Mouse (Mus musculus) heart, embryonic 11.5 days (tissue): ENCODE measurements around the gene Cmtm4. TPM values are rescaled to one million over a fixed set of nuclear protein-coding genes. Genes with fewer than 3 reads are reported as not detected.

Source experiments
- ATAC-seq: fragments of 200-750 bp; cut with Nextera tagmentation; replicated peaks from 2 replicates; pipeline ENCODE4 v1.8.0; 2017; ENCODE audit warnings: moderate library complexity; ENCODE audit not compliant: insufficient number of reproducible peaks, low FRiP score, low TSS enrichment
- H3K27ac ChIP-seq: fragments of 300-500 bp; sonication (generic); 2 replicates; pipeline ENCODE4 v1.5.1; 2014; ENCODE audit warnings: mild to moderate bottlenecking, low read depth, low read length
- H3K27me3 ChIP-seq: fragments of 300-500 bp; sonication (generic); 2 replicates; pipeline ENCODE4 v1.6.1; 2014; ENCODE audit warnings: mild to moderate bottlenecking, low read length, mixed read lengths; ENCODE audit not compliant: control insufficient read depth, insufficient read depth
- H3K36me3 ChIP-seq: fragments of 300-500 bp; sonication (generic); 2 replicates; pipeline ENCODE4 v1.6.1; 2014; ENCODE audit warnings: mild to moderate bottlenecking, low read length, moderate library complexity, mixed read lengths; ENCODE audit not compliant: control insufficient read depth, insufficient read depth
- H3K4me1 ChIP-seq: fragments of 300-500 bp; sonication (generic); 2 replicates; pipeline ENCODE4 v1.6.1; 2014; ENCODE audit warnings: low read length; ENCODE audit not compliant: control insufficient read depth, insufficient read depth
- H3K4me2 ChIP-seq: fragments of 300-500 bp; sonication (generic); 2 replicates; pipeline ENCODE4 v1.6.1; 2014; ENCODE audit warnings: mild to moderate bottlenecking, moderate library complexity
- H3K4me3 ChIP-seq: fragments of 300-500 bp; sonication (generic); 2 replicates; pipeline ENCODE4 v1.5.1; 2014; ENCODE audit warnings: low read depth, low read length
- H3K9ac ChIP-seq: fragments of 300-500 bp; sonication (generic); 2 replicates; pipeline ENCODE4 v1.6.1; 2014; ENCODE audit warnings: mild to moderate bottlenecking, low read depth, low read length, moderate library complexity
- H3K9me3 ChIP-seq: fragments of 300-500 bp; sonication (generic); replicated peaks from 2 replicates; pipeline ENCODE4 v1.6.1; 2016; ENCODE audit warnings: low read length; ENCODE audit not compliant: control insufficient read depth
- WGBS: fragments of 180-500 bp; shearing (Covaris S2); extraction: QIAGEN DNeasy Blood & Tissue Kit; methylation state at CpG from one replicate; pipeline ENCODE4 v1.1.7; 2014; ENCODE audit not compliant: insufficient replicate concordance; 5-methylcytosine and 5-hydroxymethylcytosine counted together
- polyA plus RNA-seq: library from polyadenylated mRNA; unstranded; fragments of >200 nt; fragmentation: Nextera tagmentation; extraction: Ambion mirVana; gene quantifications from 2 replicates; pipeline ENCODE4 v1.2.1, GENCODE M21; 2014

The Cmtm4 gene
- polyA plus RNA-seq, 1 experiment from 2014 or later = 2.2 TPM

- ATAC-seq = no peak
Observed at GRCm38 (mm10) chr8:104343957-104344356, 51.6 kb downstream of the Cmtm4 start.

DNA sequence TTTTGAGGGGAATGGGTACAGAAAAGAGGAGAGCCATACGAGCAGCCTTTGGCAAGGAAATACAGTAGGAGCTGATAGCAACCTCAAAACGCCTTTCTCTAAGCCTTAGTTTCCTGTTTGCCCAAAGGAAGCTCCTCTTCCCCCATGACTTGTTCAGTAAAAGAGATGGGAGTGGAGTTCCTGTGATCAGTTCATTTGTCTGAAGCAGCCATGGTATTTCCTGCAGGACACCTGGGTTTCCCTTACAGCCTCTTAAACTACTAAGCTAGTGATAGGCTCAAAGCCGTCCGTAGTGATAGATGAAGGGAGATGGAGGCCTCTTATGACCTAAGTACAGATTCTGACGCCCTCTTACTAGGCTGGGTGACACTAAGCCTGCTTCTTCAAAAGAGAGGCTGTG is 53.2 kb downstream of the Cmtm4 start:
- Histone ChIP-seq H3K4me1 (peaks cover 10% of the 10 kb centered on the region; the same call in 1 of the 2 replicates), H3K27me3 (no peaks in the 10 kb centered on the region), H3K4me2 (peak overlapping the region; percentile 81; the same call in 1 of the 2 replicates), H3K9me3 (no peaks in the 10 kb centered on the region), H3K9ac (no peak overlapping the region), H3K27ac (no peak overlapping the region), H3K36me3 (peaks cover 4% of the 10 kb centered on the region; the same call in 1 of the 2 replicates), H3K4me3 (no peak overlapping the region)
- no peak for ATAC-seq
- 53% methylated on average over 5 of the region's 5 CpGs for WGBS

More at GRCm38 (mm10) chr8:104343957-104344356, 51.6 kb downstream of the Cmtm4 start:
- Histone ChIP-seq H3K9ac (no peak overlapping the region), H3K4me2 (no peak overlapping the region), H3K4me3 (no peak overlapping the region), H3K9me3 (no peaks in the 10 kb centered on the region), H3K4me1 (peaks cover 14% of the 10 kb centered on the region; the same call in 1 of the 2 replicates), H3K36me3 (peaks cover 4% of the 10 kb centered on the region; the same call in 1 of the 2 replicates), H3K27me3 (no peaks in the 10 kb centered on the region), H3K27ac (no peak overlapping the region)
- WGBS = 13% methylated on average over 7 of the region's 7 CpGs

GRCm38 (mm10) chr8:104341678-104342077 is 53.9 kb downstream of the Cmtm4 start:
- H3K4me3 ChIP-seq = peak overlapping the region; percentile 71
- ATAC-seq = no peak
- peaks cover 10% of the 10 kb centered on the region; the same call in 1 of the 2 replicates for H3K4me1 ChIP-seq
- H3K4me2 ChIP-seq = peak overlapping the region; percentile 81
- H3K36me3 ChIP-seq = peaks cover 4% of the 10 kb centered on the region; the same call in 1 of the 2 replicates
- peak overlapping the region; percentile 31; the same call in 1 of the 2 replicates for H3K9ac ChIP-seq
- WGBS = 42% methylated on average over 6 of the region's 6 CpGs
- no peaks in the 10 kb centered on the region for H3K27me3 ChIP-seq
- H3K27ac ChIP-seq = peak overlapping the region; percentile 29; the same call in 1 of the 2 replicates
- no peaks in the 10 kb centered on the region for H3K9me3 ChIP-seq

- Histone ChIP-seq H3K4me2 (peak overlapping the region; percentile 81), H3K9me3 (no peaks in the 10 kb centered on the region), H3K36me3 (peaks cover under 1% of the 10 kb centered on the region; the same call in 1 of the 2 replicates), H3K4me3 (peak overlapping the region; percentile 71), H3K4me1 (peaks cover 10% of the 10 kb centered on the region; the same call in 1 of the 2 replicates), H3K9ac (peak overlapping the region; percentile 83), H3K27ac (peak overlapping the region; percentile 92), H3K27me3 (no peaks in the 10 kb centered on the region)
- peak; percentile 67 for ATAC-seq
- 1% methylated on average over 24 of the region's 24 CpGs for WGBS
Observed at GRCm38 (mm10) chr8:104341106-104341561, 54.5 kb downstream of the Cmtm4 start.

GRCm38 (mm10) chr8:104340233-104341105 is 55.1 kb downstream of the Cmtm4 start:
- Histone ChIP-seq H3K9ac (peak overlapping the region; percentile 83), H3K27ac (peak overlapping the region; percentile 92), H3K27me3 (no peaks in the 10 kb centered on the region), H3K4me2 (peak overlapping the region; percentile 81), H3K4me3 (peak overlapping the region; percentile 71), H3K9me3 (no peaks in the 10 kb centered on the region), H3K4me1 (peaks cover 10% of the 10 kb centered on the region; the same call in 1 of the 2 replicates), H3K36me3 (no peaks in the 10 kb centered on the region; the same call in 1 of the 2 replicates)
- WGBS = 1% methylated on average over 52 of the region's 54 CpGs
- ATAC-seq = peak; percentile 82

DNA sequence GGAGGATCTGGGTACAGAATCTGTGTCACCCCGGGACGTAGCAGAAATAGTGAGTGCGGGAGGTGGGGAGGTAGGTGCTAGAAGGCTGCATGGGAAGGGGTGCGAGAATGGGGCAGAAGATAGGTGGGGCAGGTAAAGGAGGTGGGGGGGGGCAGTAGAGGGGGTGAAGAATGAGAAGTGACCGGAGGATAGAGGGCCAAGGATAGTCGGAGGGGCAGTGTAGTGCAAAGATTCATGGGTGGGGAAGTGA is 55.7 kb downstream of the Cmtm4 start:
- 0% methylated on average over 6 of the region's 6 CpGs for WGBS
- 0 out of 2 replicates have a peak, but pooled peaks have one; percentile 0 for ATAC-seq
- no peaks in the 10 kb centered on the region; the same call in 1 of the 2 replicates for H3K36me3 ChIP-seq

DNA sequence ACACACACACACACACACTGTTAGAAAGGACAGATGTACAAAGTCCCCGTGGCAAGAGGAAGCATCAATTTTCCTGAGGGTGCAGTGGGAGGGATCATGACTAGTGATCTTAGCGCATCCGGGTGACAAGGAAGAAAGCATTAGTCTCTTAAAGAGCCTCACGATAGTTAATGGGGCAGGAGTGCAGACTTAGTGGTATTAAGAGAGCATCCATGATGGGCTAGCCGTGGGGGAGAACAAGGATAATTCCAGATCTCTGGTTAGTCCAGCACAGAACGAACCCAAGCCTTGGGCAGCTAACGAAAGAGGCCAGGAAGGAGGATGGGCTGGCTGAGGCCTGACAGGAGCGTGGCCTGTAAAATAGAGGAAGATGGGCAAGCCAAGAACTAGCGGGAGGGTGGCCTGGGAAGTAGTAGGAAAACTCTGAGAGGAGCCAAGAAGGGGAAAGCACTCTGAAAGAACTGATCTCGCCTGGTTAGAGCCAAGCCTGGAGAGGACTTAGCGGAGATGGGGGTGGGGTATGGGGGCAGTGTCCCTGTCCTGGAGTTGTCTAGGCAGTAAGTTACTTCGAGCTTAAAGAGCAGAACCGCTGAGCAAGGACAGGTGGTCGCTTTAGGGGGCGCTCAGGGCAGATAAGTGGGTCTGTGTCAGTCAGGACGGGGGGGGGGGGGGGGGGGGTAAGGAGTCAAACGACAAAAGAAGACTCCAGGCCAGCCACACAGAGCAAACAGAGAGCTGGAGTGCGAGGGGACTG is 56.2 kb downstream of the Cmtm4 start, which contains the start of gene Cmtm3:
TSS of gene Cmtm3 (plus strand) at position 182 of the 754 bp plus-strand sequence.
- peak within 1 kb of the TSS; percentile 92 for H3K27ac ChIP-seq
- 19% methylated on average over 18 of the region's 18 CpGs for WGBS

More for the DNA sequence above, 55.7 kb downstream of the Cmtm4 start:
- Histone ChIP-seq H3K4me2 (peak overlapping the region; percentile 81), H3K9ac (peak overlapping the region; percentile 83), H3K27me3 (no peaks in the 10 kb centered on the region), H3K9me3 (no peaks in the 10 kb centered on the region), H3K27ac (peak overlapping the region; percentile 92; the same call in 1 of the 2 replicates), H3K4me3 (peak overlapping the region; percentile 71), H3K4me1 (peaks cover 10% of the 10 kb centered on the region; the same call in 1 of the 2 replicates)

GRCm38 (mm10) chr8:104337890-104338289 is 57.7 kb downstream of the Cmtm4 start:
- ATAC-seq = no peak
- peaks cover 10% of the 10 kb centered on the region; the same call in 1 of the 2 replicates for H3K4me1 ChIP-seq
- no peak overlapping the region for H3K4me2 ChIP-seq
- no peaks in the 10 kb centered on the region for H3K27me3 ChIP-seq
- no peaks in the 10 kb centered on the region for H3K36me3 ChIP-seq
- no peak overlapping the region for H3K4me3 ChIP-seq
- no peak overlapping the region for H3K9ac ChIP-seq
- H3K9me3 ChIP-seq = no peaks in the 10 kb centered on the region
- WGBS = 45% methylated on average over 3 of the region's 3 CpGs
- H3K27ac ChIP-seq = no peak overlapping the region

More for the DNA sequence above, 56.2 kb downstream of the Cmtm4 start, which contains the start of gene Cmtm3:
- Histone ChIP-seq H3K27me3 (no peaks in the 10 kb centered on the region), H3K9ac (peak within 1 kb of the TSS; percentile 83), H3K4me3 (peak within 1 kb of the TSS; percentile 71), H3K36me3 (no peaks in the 10 kb centered on the region), H3K9me3 (no peaks in the 10 kb centered on the region), H3K4me1 (peaks cover 10% of the 10 kb centered on the region; the same call in 1 of the 2 replicates), H3K4me2 (peak within 1 kb of the TSS; percentile 81)
- no peak for ATAC-seq
